Mouse (Mus musculus): ENCODE data around the gene Tmem30c.
"Not testable (repeated sequence)": the region's sequence is repeated elsewhere in the genome, so short reads cannot be mapped to it uniquely, and the experiment has no call there.

Gene Tmem30c

GRCm38 (mm10) chr16:57231937-57232310 lies 60.7 kb downstream of the Tmem30c start:
- DNase-seq (ENCODE audit: low read depth, low spot score), result not testable (repeated sequence)

GRCm38 (mm10) chr16:57231089-57231936 lies 61.4 kb downstream of the Tmem30c start, which contains the start of gene Tbc1d23:
TSS of gene Tbc1d23 (minus strand) at chr16:57231504.
- peak; percentile 100 for DNase-seq (ENCODE audit: low read depth, low spot score)

GRCm38 (mm10) chr16:57226444-57226843 lies 66.2 kb downstream of the Tmem30c start:
- DNase-seq (ENCODE audit: low read depth, low spot score), result no peak

GRCm38 (mm10) chr16:57220361-57220760 lies 72.3 kb downstream of the Tmem30c start:
- no peak for DNase-seq (ENCODE audit: low read depth, low spot score)

Data from ES-CJ7 (cell line).